Mouse (Mus musculus) embryonic stem cell, embryonic (primary cell): ENCODE measurements around the gene Tmem205.

Experiments
- CTCF ChIA-PET, 4 experiments: fragments of 300-600 bp in 2 of 4; fragments of 350-600 bp in 2 of 4; sonication (Branson Sonifier 250); formaldehyde crosslinking; loops; one replicate each; lab custom pipeline; 2022; ENCODE audit warnings: inconsistent platforms in 2 of 4; lab: Charles Lee
- POLR2A ChIA-PET, 4 experiments: fragments of 300-600 bp in 2 of 4; fragments of 350-600 bp in 2 of 4; sonication (Branson Sonifier 250); formaldehyde crosslinking; loops; one replicate each; lab custom pipeline; 2022; ENCODE audit warnings: antibody characterized with exemption in 4 of 4, inconsistent platforms in 1 of 4; lab: Charles Lee

Gene Tmem205

DNA sequence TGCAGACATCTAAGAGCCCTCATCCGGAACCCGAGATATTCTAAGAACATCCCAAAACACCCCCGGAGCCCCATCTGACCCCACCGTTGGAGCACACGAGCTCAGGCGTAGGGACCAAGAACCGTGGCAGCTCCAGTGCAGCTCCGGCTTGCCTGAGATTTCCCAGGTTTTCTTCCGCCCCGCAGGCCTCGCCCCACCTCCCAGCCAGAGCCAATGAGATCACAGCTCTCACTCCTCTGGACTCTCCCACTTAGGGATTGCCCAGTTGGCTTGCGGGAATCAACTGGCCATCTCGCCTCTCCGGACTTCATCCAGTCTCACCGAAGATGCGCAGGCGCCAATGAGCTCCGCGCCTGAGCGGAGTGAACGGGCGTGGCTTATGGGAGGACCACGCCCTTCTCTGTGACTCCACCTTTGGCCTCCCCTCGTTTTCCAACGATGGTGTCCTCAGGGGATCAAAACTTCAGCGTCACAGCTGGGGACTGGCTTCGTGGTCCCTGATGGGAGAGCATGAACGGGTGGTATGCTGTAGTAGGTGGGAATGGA, at the start of gene Tmem205, which contains the start of gene Ccdc159:
Gene Tmem205, minus strand, starts transcription at position 349 of the 546 bp plus-strand sequence.
Gene Ccdc159, plus strand, starts transcription at position 264 of the 546 bp plus-strand sequence.
- CTCF ChIA-PET = interaction anchor here (0.5 to 1.6 kb wide), 14 partner anchors 9 to 484 kb away, joined by 3 to 9 read pairs (median 3); partner anchors contain the start of genes Plppr2 (in 2 of the 4), 9530077C05Rik (in 1 of the 4), Pigyl (in 1 of the 4) and Rab3d (in 1 of the 4)
- POLR2A ChIA-PET = interaction anchor here (0.6 to 2.3 kb wide), 73 partner anchors 9 to 1285 kb away, joined by 3 to 47 read pairs (median 4); partner anchors contain the start of genes Rab3d (in 4 of the 4), Kank2 (in 3 of the 4), Plppr2 (in 3 of the 4) and Dock6 (in 2 of the 4)

DNA sequence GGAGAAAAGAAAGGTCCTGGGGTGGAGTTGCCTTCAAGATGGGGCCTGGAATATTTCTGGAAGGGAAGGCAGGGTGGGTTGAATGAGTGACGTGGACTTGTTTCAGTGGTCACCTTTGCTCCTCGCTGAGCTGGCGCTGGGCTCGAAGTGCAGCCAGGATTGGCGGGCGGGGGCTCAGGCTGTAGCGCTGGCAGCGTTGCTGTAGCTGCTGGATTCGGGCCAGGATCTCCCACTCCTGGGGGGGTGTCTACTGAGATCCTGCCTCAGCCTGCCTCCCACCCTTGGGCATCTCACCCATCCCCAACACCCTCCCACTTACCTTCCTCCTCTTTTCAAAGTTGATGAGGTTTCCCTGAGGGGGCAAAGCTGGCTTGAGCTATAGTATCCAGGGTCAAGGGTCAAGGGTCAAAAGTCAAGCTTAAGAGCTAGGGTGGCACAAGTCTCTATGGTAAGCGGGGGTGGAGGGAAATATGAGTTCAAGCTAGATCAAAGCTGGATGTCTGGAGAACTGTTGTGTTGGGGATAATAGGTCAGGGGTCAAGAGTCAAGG, 49.3 kb upstream of the Tmem205 start:
- CTCF ChIA-PET = interaction anchor here in 2 of 4 experiments (0.6 to 1.7 kb wide), 3 partner anchors 78 to 179 kb away, joined by 3 to 7 read pairs (median 5); no protein-coding TSS in a partner anchor
- POLR2A ChIA-PET = interaction anchor here in 2 of 4 experiments (0.8 to 2.0 kb wide), 14 partner anchors 9 to 109 kb away, joined by 3 to 6 read pairs (median 4); partner anchors contain the start of genes Elavl3 (in 2 of the 2), Epor (in 2 of the 2), Ecsit (in 1 of the 2) and Gm49318 (in 1 of the 2)

DNA sequence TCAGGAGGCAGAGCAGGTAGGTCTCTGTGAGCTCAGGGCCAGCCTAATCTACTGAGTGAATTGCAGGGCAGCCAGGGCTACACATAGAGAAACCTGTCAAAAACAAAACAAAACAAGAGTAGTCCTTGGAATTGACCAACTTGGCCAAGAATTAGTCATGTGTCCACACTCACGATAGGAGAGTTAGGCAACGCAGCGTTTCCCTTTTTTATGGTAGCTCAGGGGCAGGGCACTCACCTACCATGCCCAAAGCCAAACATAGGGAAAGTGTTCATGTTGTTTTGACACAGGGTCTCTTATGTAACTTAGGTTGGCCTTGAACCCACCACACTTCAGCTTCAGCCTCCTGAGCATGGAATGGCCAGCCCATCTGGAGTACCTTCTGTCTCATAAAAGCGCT, 41.9 kb upstream of the Tmem205 start:
- CTCF ChIA-PET = no interaction called here
- POLR2A ChIA-PET = interaction anchor here in 1 of 4 experiments (1.1 kb wide), 1 partner anchor 55 kb away, joined by 3 read pairs; no protein-coding TSS in a partner anchor

DNA sequence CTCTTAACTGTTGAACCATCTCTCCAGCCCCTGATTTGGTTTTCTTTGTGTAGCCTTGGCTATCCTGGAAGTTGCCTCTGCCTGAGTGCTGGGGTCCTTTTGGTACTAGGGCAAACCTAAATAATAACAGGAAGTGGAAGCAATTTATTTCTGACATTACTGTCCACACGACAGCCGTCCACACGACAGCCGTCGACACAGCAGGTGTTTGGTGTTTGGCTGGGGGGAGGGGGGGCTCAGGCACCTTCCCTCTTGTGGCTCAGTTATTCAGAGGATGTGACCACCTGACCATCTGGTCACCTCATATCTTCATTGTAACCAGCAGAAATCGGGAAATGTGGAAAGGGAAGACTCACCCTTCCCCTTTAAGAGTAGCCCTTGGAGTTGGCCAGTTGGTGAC, 41.5 kb upstream of the Tmem205 start:
- ChIA-PET CTCF (no interaction called here), POLR2A (interaction anchor here in 1 of 4 experiments (0.5 to 1.1 kb wide), 2 partner anchors 56 to 107 kb away, joined by 3 read pairs; no protein-coding TSS in a partner anchor)

DNA sequence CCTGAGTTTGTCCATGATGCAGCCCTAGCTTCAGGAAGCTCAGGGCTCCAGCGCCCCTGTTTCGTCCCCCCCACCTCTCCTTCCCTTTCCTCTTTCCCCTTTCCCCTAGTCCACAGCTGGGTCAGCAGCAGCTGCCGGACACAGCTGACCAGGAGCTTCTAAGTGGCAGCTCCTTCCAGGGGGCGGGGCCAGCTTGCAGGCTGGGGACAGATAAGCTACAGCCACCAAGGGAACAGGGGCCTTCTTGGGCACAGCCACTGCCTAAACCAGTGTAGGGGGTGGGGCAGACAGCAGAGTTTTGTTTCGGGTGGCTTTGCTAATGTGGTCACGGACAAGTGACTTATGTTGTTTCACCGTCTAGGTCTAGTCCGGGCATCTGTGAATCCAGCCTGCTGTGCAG, 36.1 kb upstream of the Tmem205 start, which contains the start of gene Epor:
Gene Epor, minus strand, starts transcription at position 90 of the 400 bp plus-strand sequence.
- POLR2A ChIA-PET = interaction anchor here in 3 of 4 experiments (0.6 to 2.3 kb wide), 14 partner anchors 9 to 353 kb away, joined by 3 to 7 read pairs (median 3); partner anchors contain the start of genes Ldlr (in 1 of the 3) and Pigyl (in 1 of the 3)
- CTCF ChIA-PET = interaction anchor here in 3 of 4 experiments (0.6 to 3.9 kb wide), 6 partner anchors 36 to 193 kb away, joined by 3 to 14 read pairs (median 4); partner anchors contain the start of genes Ccdc159 (in 1 of the 3) and Tmem205 (in 1 of the 3)

DNA sequence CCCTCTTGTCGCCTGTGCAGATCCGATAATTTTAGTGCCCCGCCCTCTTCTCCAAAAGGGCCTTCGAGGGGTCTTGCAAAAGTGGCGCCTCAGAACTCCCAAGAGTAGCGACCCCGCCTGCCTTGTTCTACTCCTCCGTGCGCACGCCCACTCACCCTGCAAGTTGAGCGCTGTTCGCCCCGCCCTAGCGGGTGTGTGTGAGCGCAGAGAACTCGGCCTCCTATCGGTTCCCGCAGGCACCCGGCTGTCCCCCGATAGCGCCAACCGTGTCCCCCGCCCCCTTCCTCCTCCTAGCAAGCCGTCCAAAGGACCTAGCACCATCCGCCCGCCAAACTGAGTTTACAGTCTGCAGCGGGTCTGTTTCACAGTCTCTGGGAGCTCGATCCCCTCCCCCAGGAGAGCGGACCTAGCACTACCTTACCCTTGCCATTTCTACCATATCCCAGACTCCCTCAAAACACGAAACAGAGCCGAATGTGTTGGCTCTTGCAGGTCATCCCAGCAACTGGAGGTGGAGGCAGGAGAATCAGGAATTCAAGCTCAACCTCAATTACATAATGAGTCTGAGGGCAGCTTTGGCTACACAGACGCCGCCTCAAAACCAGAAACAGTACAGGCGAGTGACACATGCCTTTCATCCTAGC, 35.2 kb upstream of the Tmem205 start:
- CTCF ChIA-PET = interaction anchor here (0.5 to 3.9 kb wide), 12 partner anchors 35 to 875 kb away, joined by 3 to 14 read pairs (median 4); partner anchors contain the start of genes Ccdc159 (in 1 of the 4) and Tmem205 (in 1 of the 4)
- POLR2A ChIA-PET = interaction anchor here (0.5 to 2.3 kb wide), 17 partner anchors 8 to 448 kb away, joined by 3 to 9 read pairs (median 4); partner anchors contain the start of genes 9530077C05Rik (in 1 of the 4), Ccdc159 (in 1 of the 4), Pigyl (in 1 of the 4) and Tmem205 (in 1 of the 4)

DNA sequence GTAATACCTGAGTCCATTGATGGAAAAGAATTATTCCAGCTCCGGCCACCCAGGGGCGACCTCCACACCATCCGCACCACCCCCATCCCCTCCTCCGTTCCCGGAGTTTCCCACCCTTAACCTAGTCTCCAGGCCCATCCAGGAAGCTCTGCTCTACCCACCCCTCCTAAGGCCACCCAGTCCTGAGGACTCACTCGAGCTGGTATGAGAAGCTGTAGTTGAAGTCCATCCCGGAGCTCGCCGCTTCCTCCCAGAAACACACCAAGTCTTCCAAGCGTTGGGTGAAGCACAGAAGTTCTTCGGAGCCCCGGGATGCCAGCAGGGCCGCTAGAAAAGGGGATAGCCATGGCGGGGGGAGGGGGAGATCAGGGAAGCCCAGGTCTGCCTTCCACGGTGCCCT, 34.7 kb upstream of the Tmem205 start:
- CTCF ChIA-PET = interaction anchor here (0.5 to 3.9 kb wide), 11 partner anchors 10 to 875 kb away, joined by 3 to 14 read pairs (median 4); no protein-coding TSS in a partner anchor
- POLR2A ChIA-PET = interaction anchor here in 2 of 4 experiments (0.5 to 2.3 kb wide), 15 partner anchors 9 to 449 kb away, joined by 3 to 9 read pairs (median 5); partner anchors contain the start of genes 9530077C05Rik (in 1 of the 2), Ccdc159 (in 1 of the 2), Pigyl (in 1 of the 2) and Tmem205 (in 1 of the 2)

DNA sequence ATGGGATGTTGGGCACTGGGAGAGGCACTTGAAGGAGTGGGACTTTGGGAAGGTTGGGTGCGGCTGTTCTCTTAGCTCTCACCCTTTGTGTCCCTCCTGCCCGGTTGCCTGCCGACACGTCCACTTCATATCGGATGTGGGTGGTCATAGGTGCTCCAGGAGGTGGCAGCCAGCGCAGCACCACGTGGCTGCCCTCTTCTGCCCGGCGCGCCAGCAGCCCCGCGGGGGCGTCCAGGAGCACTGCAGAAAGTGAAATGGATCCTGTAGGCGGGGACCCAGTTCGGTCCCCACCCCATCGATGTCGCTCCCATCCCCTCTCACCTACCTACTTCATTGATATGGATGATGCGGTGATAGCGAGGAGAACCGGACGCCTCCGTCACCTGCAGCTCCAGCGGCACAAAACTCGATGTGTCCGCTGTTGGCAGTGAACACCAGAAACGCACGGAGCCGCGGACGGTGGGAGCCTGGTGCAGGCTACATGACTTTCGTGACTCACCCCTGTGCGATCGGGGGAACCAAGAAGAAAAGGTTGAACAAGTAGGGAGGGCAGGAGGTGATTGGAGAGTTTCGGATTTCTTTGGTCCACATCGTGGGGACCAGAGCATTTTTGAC, 34.1 kb upstream of the Tmem205 start:
- POLR2A ChIA-PET = interaction anchor here in 3 of 4 experiments (0.5 to 2.3 kb wide), 18 partner anchors 9 to 449 kb away, joined by 3 to 9 read pairs (median 5); partner anchors contain the start of genes 9530077C05Rik (in 1 of the 3), Ccdc159 (in 1 of the 3), Pigyl (in 1 of the 3) and Tmem205 (in 1 of the 3)

DNA sequence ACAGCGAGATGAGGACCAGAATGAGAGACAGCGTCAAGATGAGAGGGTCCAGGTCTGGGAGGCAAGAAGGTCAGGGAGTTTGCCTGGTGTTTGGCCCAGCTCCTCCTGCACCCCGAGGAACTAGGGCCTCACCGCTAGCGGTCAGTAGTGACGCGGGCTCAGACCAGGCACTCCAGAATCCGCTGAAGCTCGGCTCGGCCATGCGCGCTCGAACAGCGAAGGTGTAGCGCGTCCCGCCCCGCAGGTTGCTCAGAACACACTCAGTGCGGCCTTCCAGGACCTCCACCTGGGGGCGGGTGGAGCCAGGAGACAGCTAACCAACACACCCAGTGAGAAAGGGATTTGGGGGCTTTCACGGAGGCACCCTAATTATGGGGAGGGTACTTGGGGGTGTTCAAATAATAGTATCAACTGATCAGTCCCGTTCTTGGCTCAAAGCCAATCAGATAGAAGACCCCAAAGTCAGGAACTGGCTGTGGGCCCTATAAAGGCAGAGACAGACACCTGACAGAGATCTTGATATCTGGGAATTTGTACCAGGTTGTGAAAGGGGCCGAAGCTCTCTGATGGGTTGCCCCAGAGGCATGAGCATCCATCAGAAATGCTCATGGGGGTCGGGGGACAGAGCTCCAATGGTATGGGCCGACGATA, 33.3 kb upstream of the Tmem205 start:
- CTCF ChIA-PET = interaction anchor here in 2 of 4 experiments (1.0 to 3.9 kb wide), 5 partner anchors 18 to 195 kb away, joined by 3 to 14 read pairs (median 4); partner anchors contain the start of genes Ccdc159 (in 1 of the 2) and Tmem205 (in 1 of the 2)
- POLR2A ChIA-PET = interaction anchor here in 3 of 4 experiments (0.5 to 2.1 kb wide), 13 partner anchors 12 to 450 kb away, joined by 3 to 9 read pairs (median 5); partner anchors contain the start of genes 9530077C05Rik (in 1 of the 3), Ccdc159 (in 1 of the 3), Pigyl (in 1 of the 3) and Tmem205 (in 1 of the 3)

More for the DNA sequence above, 34.1 kb upstream of the Tmem205 start:
- CTCF ChIA-PET = interaction anchor here in 2 of 4 experiments (0.9 to 3.9 kb wide), 8 partner anchors 10 to 157 kb away, joined by 3 to 14 read pairs (median 4); partner anchors contain the start of genes Ccdc159 (in 1 of the 2) and Tmem205 (in 1 of the 2)

DNA sequence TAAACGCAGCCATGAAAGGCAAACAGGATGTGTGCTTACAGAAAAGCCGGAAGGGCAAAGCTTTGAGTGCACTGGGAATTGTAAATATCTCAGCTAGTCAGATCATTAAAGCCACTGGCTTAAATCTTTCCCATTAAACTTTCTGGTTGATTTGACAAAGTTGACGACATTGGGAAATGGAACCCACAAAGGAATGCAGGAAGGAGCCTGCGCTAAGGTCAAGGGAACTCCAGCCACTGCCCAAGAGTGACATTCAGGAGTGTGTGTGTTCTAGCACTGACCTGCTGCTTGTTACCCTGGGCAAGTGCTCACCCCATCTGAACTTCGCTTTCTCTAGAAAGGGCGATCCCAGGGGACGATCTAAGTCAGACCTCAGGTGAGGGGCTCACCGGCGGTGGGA, 32.8 kb upstream of the Tmem205 start:
- ChIA-PET CTCF (interaction anchor here in 2 of 4 experiments (1.0 to 1.4 kb wide), 4 partner anchors 18 to 195 kb away, joined by 3 to 4 read pairs (median 4); partner anchors contain the start of genes Ccdc159 (in 1 of the 2) and Tmem205 (in 1 of the 2)), POLR2A (interaction anchor here in 3 of 4 experiments (0.5 to 2.1 kb wide), 9 partner anchors 11 to 196 kb away, joined by 3 to 9 read pairs (median 6); partner anchors contain the start of genes Ccdc159 (in 1 of the 3), Pigyl (in 1 of the 3) and Tmem205 (in 1 of the 3))

DNA sequence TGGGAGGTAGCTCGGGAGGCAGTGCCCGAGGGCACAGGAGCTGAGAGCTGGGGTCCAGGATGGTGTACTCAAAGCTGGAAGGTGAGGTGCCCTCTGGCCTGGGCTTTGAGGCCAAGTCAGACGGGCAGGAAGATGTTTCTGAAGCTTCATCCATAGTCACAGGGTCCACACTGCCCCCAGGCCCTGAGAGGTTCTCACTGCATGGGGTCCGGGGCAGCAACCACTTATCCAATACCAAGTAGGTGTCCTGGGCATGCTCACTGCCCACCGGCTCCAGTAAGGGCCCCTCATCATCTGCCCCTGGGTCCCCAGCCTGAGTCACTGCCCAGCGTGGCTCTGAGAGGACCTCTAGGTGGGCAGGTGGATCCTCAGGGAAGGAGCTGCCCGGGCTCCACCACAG, 31.9 kb upstream of the Tmem205 start:
- POLR2A ChIA-PET = interaction anchor here in 2 of 4 experiments (0.9 to 1.7 kb wide), 4 partner anchors 12 to 95 kb away, joined by 3 to 6 read pairs (median 3); no protein-coding TSS in a partner anchor
- CTCF ChIA-PET = interaction anchor here in 2 of 4 experiments (0.7 to 1.3 kb wide), 2 partner anchors 137 to 170 kb away, joined by 3 read pairs; no protein-coding TSS in a partner anchor

DNA sequence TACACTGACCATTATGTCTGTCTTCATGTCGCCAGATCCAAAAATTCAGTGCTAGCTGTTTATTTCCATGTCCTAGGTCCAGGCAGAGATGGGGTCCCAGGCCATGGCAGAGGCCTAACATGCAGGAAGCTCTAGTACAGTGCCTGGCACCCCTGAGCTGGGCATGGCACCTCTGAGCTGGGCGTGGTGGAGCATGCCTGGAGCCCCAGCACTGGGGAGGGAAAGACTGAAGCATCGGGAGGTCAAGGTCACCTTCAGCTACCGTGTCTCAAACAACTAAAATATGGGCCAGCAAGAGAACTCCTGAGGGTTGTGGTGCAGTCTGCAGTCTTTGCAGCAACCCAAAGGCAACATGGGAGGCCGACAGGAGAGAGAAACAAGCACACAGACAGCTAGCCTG, 31.0 kb upstream of the Tmem205 start:
- ChIA-PET POLR2A (interaction anchor here in 2 of 4 experiments (0.7 to 1.7 kb wide), 8 partner anchors 12 to 232 kb away, joined by 3 to 6 read pairs (median 4); partner anchors contain the start of genes Ccdc159 (in 1 of the 2) and Tmem205 (in 1 of the 2)), CTCF (interaction anchor here in 2 of 4 experiments (0.5 to 1.3 kb wide), 3 partner anchors 134 to 138 kb away, joined by 3 read pairs; no protein-coding TSS in a partner anchor)

DNA sequence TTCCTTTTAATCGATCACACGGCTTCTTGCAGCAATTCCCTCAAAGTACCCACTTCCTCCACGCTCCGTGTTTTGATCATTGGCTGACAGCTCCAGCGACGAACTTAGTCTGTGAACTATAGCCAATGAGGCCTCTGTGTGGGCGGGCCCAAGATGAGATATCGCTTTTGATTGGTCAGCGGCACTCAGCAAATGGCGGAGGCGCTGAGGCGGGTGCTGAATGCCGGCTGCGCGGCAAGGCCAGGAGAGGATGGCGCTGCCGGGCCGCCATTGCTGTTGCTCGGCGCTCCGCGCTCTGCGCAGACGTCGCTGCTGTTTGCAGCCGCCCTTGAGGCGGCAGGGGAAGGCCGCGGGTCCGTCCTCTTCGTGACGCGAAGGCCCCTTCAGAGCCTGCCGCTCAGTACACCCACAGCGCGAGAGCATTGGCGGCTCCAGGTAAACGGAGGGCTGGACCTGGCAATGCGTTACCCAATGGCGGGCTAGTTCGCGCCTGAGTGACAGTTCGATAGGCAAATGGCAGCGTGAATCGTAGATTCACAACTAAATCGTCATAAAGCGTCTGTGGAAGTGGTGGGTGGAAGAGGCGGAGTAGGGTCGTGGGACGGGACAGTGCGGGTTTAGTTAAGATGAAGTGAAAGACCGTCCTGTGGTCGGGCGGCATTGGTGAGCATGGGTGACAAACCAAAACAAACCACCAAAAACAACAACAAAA, 28.4 kb upstream of the Tmem205 start, which contains the start of gene Swsap1:
Gene Swsap1, plus strand, starts transcription at position 186 of the 712 bp plus-strand sequence.
- CTCF ChIA-PET = interaction anchor here in 3 of 4 experiments (0.6 to 1.1 kb wide), 7 partner anchors 11 to 200 kb away, joined by 3 to 4 read pairs (median 3); partner anchors contain the start of gene Rab3d (in 1 of the 3)

DNA sequence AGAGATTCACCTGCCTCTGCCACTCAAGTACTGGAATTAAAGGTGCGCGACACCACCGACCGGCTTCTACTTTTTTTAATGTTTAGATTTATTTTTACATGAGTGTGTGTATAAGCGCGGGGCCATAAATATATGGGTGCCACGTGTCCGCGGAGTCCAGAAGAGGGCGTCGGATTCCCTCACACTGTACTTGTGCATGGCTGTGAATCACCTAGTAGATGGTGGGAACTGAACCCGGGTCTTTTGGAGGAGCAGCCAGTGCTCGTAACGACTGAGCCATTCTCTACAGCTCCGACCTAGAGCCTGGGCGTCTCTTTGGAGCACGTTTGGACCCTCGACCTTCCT, 27.8 kb upstream of the Tmem205 start:
- POLR2A ChIA-PET = interaction anchor here in 3 of 4 experiments (0.6 to 1.6 kb wide), 14 partner anchors 21 to 574 kb away, joined by 3 to 10 read pairs (median 3); partner anchors contain the start of genes Ccdc159 (in 2 of the 3), Tmem205 (in 2 of the 3) and Ldlr (in 1 of the 3)
- CTCF ChIA-PET = interaction anchor here in 3 of 4 experiments (0.6 to 1.1 kb wide), 7 partner anchors 11 to 201 kb away, joined by 3 to 4 read pairs (median 3); partner anchors contain the start of gene Rab3d (in 1 of the 3)

More for the DNA sequence above, 28.4 kb upstream of the Tmem205 start, which contains the start of gene Swsap1:
- POLR2A ChIA-PET = interaction anchor here in 3 of 4 experiments (0.5 to 1.6 kb wide), 16 partner anchors 20 to 574 kb away, joined by 3 to 10 read pairs (median 4); partner anchors contain the start of genes Ccdc159 (in 2 of the 3), Tmem205 (in 2 of the 3) and Ldlr (in 1 of the 3)
